Mouse (Mus musculus) gastrocnemius, postnatal 14 days (tissue): ENCODE measurements around the gene Fdxr. TPM values are rescaled to one million over a fixed set of nuclear protein-coding genes. Genes with fewer than 3 reads are reported as not detected.
A peak's percentile ranks its signal among the peaks of the same experiment; 100 is the strongest.

ENCODE experiments used
- DNase-seq: peaks from one replicate; pipeline ENCODE4 v3.0.0; 2021; ENCODE audit warnings: mixed read lengths
- intact Hi-C: fragments of 180-260 bp; cut with DNase I; formaldehyde crosslinking; loops from one replicate; pipeline ENCODE4 v1.15.1; 2025; ENCODE audit warnings: low total_unique reads
- microRNA-seq, 2 experiments: library from miRNA; unstranded; fragments of <30 nt; microRNA quantifications; one replicate each; pipeline ENCODE4 v1.2.0; 2021
- total RNA-seq, 2 experiments: library from RNA; stranded (reverse); gene quantifications; 2 replicates each; pipeline ENCODE4 v1.2.3; 2021

The Fdxr gene
- total RNA-seq, 2 experiments from 2014 or later: 5.4 to 6.0 TPM

DNA sequence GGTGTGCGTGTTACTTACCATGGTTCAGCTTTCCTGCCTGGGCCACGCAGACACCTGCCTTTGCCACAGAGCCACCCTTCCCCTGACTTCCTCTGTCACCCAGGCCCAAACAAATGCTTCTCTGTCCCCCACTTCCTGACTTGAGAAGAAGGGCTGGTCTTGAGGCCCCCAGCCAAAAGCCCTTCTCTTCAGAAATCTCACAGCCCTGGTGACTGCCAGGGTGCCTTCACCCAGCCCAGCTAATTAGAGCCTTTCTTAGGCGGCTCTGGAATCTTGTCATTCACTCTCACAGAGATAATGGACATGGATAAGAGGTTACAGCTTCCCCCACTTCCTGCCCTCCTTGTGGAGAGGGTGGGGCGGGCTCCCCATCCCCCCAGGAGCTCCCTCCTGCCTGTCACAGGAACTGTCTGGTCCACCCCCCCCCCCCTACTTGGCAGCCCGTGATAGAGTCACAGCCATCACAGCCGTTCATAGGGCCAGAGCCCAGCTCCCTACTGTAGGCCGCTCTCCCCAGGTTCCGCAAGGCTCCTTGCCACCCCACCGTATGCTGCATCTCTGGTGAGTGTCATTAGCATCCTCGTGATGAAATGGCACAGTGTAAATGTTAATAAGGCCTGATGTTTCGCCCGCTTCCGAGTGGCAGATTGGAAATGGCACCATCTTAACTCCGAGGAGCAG is 49.9 kb downstream of the Fdxr start:
- intact Hi-C loops: no loop called here
- no peak for DNase-seq

DNA sequence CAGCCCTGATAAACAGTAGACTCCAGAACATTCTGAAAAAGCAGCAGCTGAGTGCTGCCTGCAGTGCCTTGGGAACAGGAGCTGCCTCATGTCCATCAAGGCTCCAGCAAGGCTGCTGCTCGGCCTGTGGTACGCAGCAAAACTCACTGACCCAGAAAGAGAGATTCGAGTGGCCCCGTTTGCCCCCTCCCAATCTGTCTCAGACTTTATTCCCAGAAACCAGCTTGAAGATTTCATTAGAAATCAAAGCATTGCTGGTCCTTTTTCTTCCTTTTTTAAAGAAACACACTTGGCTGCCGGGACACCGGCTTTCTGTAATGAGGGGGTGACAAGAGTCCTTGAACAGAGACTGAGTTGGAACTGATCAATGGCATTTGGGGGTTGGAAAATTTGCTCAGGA is 51.5 kb downstream of the Fdxr start:
- intact Hi-C loops: no loop called here

DNA sequence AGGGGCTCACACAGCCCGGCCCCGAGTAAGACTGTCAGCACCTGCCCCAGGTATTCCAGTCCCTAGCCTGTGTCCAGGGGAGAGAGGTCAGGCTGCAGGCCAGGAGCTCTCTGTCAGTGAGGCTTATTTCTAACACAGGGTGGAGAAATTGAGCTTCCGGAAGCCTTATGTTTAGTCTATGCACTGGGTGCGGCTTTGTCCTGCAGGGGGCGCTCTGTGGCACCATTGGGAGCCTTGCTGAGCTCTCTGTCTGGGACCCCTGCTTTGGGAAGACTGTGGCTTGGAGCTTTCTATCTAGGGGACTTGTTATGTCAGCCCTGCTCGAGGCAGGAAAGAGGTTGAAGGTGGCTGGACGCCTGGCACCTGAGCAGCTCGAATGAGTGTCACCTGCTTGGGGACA is 52.0 kb downstream of the Fdxr start:
- DNase-seq: peak; percentile 61

More for the DNA sequence above, 51.5 kb downstream of the Fdxr start:
- no peak for DNase-seq

GRCm38 (mm10) chr11:115223877-115224276 is 53.0 kb downstream of the Fdxr start:
- no peak for DNase-seq
- intact Hi-C loops: loop anchor here (5.0 kb wide), 1 partner anchor 48 kb away; no protein-coding TSS in a partner anchor

More for the DNA sequence above, 52.0 kb downstream of the Fdxr start:
- intact Hi-C loops: loop anchor here (5.0 kb wide), 1 partner anchor 47 kb away; no protein-coding TSS in a partner anchor

DNA sequence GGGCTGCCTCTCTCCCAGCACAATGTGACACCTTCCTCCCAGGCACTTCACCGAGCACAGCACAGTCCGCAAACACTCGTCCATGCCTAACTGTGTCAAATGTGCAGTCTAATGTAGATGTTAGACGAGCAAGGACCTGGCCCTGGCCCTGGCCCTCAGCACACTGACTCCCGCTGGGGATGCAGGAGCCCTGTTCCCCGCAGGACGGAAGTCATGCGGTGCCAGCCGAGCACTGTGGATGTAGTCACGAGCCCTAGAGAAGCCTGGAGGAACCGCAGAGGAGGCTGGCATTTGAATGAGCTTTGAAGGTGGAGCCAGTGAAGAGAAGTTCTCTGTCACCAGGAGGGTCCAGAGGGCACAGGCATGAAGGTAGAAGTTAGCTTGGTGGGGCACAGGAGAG is 53.4 kb downstream of the Fdxr start:
- intact Hi-C loops: loop anchor here (5.0 kb wide), 1 partner anchor 49 kb away; no protein-coding TSS in a partner anchor
- no peak for DNase-seq

GRCm38 (mm10) chr11:115222570-115222969 is 54.3 kb downstream of the Fdxr start:
- intact Hi-C loops: loop anchor here (5.0 kb wide), 1 partner anchor 50 kb away; no protein-coding TSS in a partner anchor
- DNase-seq: no peak

DNA sequence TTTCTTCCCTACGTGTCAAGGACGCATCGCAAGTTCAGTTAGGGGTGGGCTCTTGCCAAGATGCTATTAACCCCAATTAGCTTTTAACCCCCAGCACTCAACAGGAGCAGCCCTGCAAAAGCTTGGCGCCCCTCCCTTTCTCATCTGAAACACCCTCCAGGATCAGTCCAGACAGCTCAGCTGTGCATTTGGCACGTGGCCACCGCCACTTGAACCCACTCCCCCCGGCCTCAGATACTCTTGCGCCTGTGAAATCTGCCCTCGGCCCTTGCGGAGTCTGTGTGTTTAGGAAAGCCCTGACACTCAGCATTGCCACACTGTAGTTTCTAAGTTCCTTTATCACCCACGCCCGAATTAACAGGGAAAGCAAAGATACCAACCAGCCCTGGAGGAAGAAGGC is 54.8 kb downstream of the Fdxr start:
- DNase-seq: no peak
- intact Hi-C loops: loop anchor here (5.0 kb wide), 1 partner anchor 50 kb away; no protein-coding TSS in a partner anchor

- no peak for DNase-seq
- intact Hi-C loops: loop anchor here (5.0 kb wide), 1 partner anchor 53 kb away; no protein-coding TSS in a partner anchor
Observed at GRCm38 (mm10) chr11:115219685-115220084, 57.2 kb downstream of the Fdxr start.

DNA sequence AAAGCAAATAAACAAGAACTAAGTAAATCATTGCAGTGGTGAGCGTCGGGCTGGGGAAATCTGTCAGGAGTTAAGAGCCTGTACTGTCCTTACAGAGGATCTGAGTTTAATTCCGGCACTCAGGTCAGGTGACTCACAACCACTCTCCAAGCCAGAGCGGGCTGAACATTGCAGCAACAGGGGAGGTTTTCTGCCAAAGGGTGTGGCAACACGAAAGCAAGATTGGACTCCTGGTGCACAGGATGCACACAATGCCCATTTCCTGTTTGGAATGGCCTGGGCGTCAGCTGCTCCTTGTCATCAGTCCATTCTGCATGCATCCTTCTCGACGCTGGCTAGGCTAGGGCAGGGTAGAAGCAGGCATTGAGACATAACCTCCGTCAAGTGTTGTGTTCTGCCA is 57.6 kb downstream of the Fdxr start:
- DNase-seq: no peak
- intact Hi-C loops: no loop called here

Small RNA genes within 50 kb of the gene (microRNA-seq; reads per million reads assigned to microRNA genes)
- gene Gm25837: 0 reads per million in 2 experiments

Other genes with a start within 250 kb of the Fdxr start
- gene Cd300ld5, start 239.3 kb downstream of the Fdxr start, total RNA-seq: 1 to 10 TPM in 1 of 2 experiments, not detected in 1; 3.3 TPM
- gene Cd300ld3, start 228.6 kb downstream of the Fdxr start, total RNA-seq: 1 to 10 TPM in 1 of 2 experiments, not detected in 1; 3.1 TPM
- not detected for gene Cd300e, start 214.9 kb downstream of the Fdxr start, total RNA-seq
- gene Rab37, start 185.6 kb downstream of the Fdxr start, total RNA-seq: under 1 TPM; 0.62 TPM
- not detected for gene Cd300lf, start 143.1 kb downstream of the Fdxr start, total RNA-seq
- gene Slc9a3r1, start 113.7 kb downstream of the Fdxr start, total RNA-seq: 1 to 10 TPM; 4.9 to 5.9 TPM
- 1 to 10 TPM; 4.5 to 4.9 TPM for gene Tmem104, start 89.6 kb downstream of the Fdxr start, total RNA-seq
- gene Nat9, start 89.2 kb downstream of the Fdxr start, total RNA-seq: 10 to 100 TPM; 13.1 to 14.0 TPM
- gene Grin2c, start 9.8 kb downstream of the Fdxr start, total RNA-seq: not detected
- gene Fads6, start 20.6 kb upstream of the Fdxr start, total RNA-seq: 1 to 10 TPM; 1.6 to 1.7 TPM
- gene Otop2, start 30.1 kb upstream of the Fdxr start, total RNA-seq: not detected
- gene Ush1g, start 45.0 kb upstream of the Fdxr start, total RNA-seq: under 1 TPM; 0.25 to 0.73 TPM
- gene Otop3, start 57.7 kb upstream of the Fdxr start, total RNA-seq: not detected
- 1 to 10 TPM; 2.9 to 4.3 TPM for gene Hid1, start 90.7 kb upstream of the Fdxr start, total RNA-seq
- 1 to 10 TPM; 4.8 to 8.3 TPM for gene Cdr2l, start 104.9 kb upstream of the Fdxr start, total RNA-seq
- 100 to 1,000 TPM; 103 to 107 TPM for gene Mrpl58, start 126.7 kb upstream of the Fdxr start, total RNA-seq
- 1,000 to 10,000 TPM; 1,042 to 1,140 TPM for gene Atp5h, start 142.9 kb upstream of the Fdxr start, total RNA-seq
- 10 to 100 TPM; 12.8 to 15.5 TPM for gene Kctd2, start 143.1 kb upstream of the Fdxr start, total RNA-seq
- gene Trim80, start 163.5 kb upstream of the Fdxr start, total RNA-seq: not detected
- gene Slc16a5, start 185.4 kb upstream of the Fdxr start, total RNA-seq: not detected
- gene Armc7, start 198.6 kb upstream of the Fdxr start, total RNA-seq: 1 to 10 TPM; 1.4 TPM
- 10 to 100 TPM; 11.9 to 15.1 TPM for gene Nt5c, start 214.8 kb upstream of the Fdxr start, total RNA-seq
- 10 to 100 TPM; 84.9 to 97.5 TPM for gene Jpt1, start 237.3 kb upstream of the Fdxr start, total RNA-seq